Mouse (Mus musculus): ENCODE measurements around the gene Tspan9. TPM values are rescaled to one million over a fixed set of nuclear protein-coding genes. Genes with fewer than 3 reads are reported as not detected.

Tspan9 gene
- polyA plus RNA-seq, 1 experiment from 2014 or later = 19.6 TPM

- Histone ChIP-seq H3K9me3 (ENCODE audit: low read length) (no peaks in the 10 kb centered on the region), H3K4me1 (ENCODE audit: insufficient read depth) (no peaks in the 10 kb centered on the region), H3K27me3 (ENCODE audit: insufficient read depth, low read length) (no peaks in the 10 kb centered on the region), H3K4me2 (ENCODE audit: low read depth, low read length) (no peak overlapping the region), H3K9ac (replicated peaks) (no peak overlapping the region), H3K27ac (ENCODE audit: low read depth) (no peak overlapping the region), H3K4me3 (ENCODE audit: low read depth, low read length) (no peak overlapping the region), H3K36me3 (replicated peaks; ENCODE audit: insufficient read depth, low read length) (no peaks in the 10 kb centered on the region)
- DNase-seq (no peak), ATAC-seq (no peak)
- TF ChIP-seq EP300 (IDR thresholded peaks at IDR 0.05; ENCODE audit: low read depth) (no peak), CTCF (IDR thresholded peaks at IDR 0.05; ENCODE audit: low read depth) (no peak)
- 84% methylated on average over 5 of the region's 5 CpGs for WGBS (ENCODE audit: insufficient replicate concordance)
Observed at GRCm38 (mm10) chr6:127933841-127934240, 209.6 kb downstream of the Tspan9 start.

DNA sequence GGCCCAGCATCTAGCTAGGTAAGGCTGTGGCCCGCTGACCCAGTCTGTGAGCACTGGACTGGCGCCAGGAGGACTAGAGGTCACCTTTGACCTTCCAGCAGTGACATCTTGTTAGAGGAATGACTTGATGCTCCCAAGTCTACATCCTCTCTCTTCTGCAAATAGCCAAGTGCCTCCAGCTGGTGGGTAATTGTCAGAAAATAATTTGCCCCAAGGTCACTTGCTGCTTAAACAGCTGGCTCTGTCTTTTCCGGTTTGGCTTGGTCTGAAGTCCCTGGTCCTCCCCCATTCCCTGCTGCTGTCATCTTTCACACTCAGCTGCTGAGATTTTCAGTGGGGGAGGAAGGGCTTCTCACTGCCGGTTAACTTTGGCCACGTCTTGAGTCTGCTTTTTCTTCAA is 210.7 kb downstream of the Tspan9 start:
- no peak overlapping the region for H3K27ac ChIP-seq (ENCODE audit: low read depth)
- no peak overlapping the region for H3K4me2 ChIP-seq (ENCODE audit: low read depth, low read length)
- H3K4me1 ChIP-seq (ENCODE audit: insufficient read depth) = no peaks in the 10 kb centered on the region
- no peaks in the 10 kb centered on the region for H3K9me3 ChIP-seq (ENCODE audit: low read length)
- H3K9ac ChIP-seq (replicated peaks) = no peak overlapping the region
- TF ChIP-seq EP300 (IDR thresholded peaks at IDR 0.05; ENCODE audit: low read depth) (no peak), CTCF (IDR thresholded peaks at IDR 0.05; ENCODE audit: low read depth) (no peak)
- no peaks in the 10 kb centered on the region for H3K27me3 ChIP-seq (ENCODE audit: insufficient read depth, low read length)
- no peak overlapping the region for H3K4me3 ChIP-seq (ENCODE audit: low read depth, low read length)
- 52% methylated on average over 5 of the region's 5 CpGs for WGBS (ENCODE audit: insufficient replicate concordance)
- ATAC-seq (no peak), DNase-seq (no peak)
- no peaks in the 10 kb centered on the region for H3K36me3 ChIP-seq (replicated peaks; ENCODE audit: insufficient read depth, low read length)

DNA sequence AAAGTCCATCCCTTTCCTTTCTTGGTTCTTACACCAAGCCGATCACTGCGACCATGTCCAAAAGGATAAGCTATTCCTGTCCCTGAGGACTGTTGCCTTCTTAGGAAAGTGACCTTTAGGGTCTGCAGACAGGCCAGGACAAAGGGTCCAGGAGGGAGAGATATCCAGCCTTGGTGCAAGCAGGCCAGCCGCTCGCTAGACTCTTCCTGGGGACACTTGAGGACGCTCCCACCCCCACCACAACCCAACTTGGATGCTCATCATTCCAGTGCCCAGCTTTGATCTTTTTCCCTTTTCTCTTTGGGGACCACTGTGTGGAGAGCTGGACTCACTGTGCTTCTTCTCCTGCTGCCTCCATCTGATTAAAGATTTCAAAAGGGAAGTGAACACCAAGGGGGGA is 214.7 kb downstream of the Tspan9 start:
- Histone ChIP-seq H3K4me1 (ENCODE audit: insufficient read depth) (no peaks in the 10 kb centered on the region), H3K27ac (ENCODE audit: low read depth) (no peak overlapping the region), H3K4me3 (ENCODE audit: low read depth, low read length) (no peak overlapping the region), H3K36me3 (replicated peaks; ENCODE audit: insufficient read depth, low read length) (no peaks in the 10 kb centered on the region), H3K9ac (replicated peaks) (no peak overlapping the region), H3K27me3 (ENCODE audit: insufficient read depth, low read length) (no peaks in the 10 kb centered on the region), H3K9me3 (ENCODE audit: low read length) (no peaks in the 10 kb centered on the region), H3K4me2 (ENCODE audit: low read depth, low read length) (no peak overlapping the region)
- DNase-seq (no peak), ATAC-seq (no peak)
- 70% methylated on average over 5 of the region's 5 CpGs for WGBS (ENCODE audit: insufficient replicate concordance)
- TF ChIP-seq CTCF (IDR thresholded peaks at IDR 0.05; ENCODE audit: low read depth) = no peak
- no peak for TF ChIP-seq EP300 (IDR thresholded peaks at IDR 0.05; ENCODE audit: low read depth)

DNA sequence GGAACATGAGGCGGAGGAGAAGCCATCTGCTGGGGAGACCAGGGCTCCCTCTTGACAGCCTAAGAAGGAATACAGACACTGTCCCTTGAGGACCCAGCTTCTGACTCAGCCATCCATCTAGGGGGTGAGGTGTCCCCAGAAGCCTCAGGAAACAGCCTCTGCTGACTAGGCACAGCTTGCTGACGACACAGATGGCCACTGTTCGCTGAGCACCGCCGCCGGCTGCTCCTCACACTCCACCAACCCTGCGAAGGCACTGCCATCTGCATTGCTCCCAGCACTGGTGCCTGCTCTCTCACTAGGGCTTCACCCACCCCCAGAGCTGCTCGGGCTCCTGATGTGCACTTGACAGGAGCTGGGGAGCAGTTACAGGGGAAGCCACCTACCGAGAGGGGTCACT is 217.5 kb downstream of the Tspan9 start:
- no peaks in the 10 kb centered on the region for H3K36me3 ChIP-seq (replicated peaks; ENCODE audit: insufficient read depth, low read length)
- H3K4me1 ChIP-seq (ENCODE audit: insufficient read depth) = no peaks in the 10 kb centered on the region
- H3K27me3 ChIP-seq (ENCODE audit: insufficient read depth, low read length) = no peaks in the 10 kb centered on the region
- 64% methylated on average over 9 of the region's 9 CpGs for WGBS (ENCODE audit: insufficient replicate concordance)
- H3K9me3 ChIP-seq (ENCODE audit: low read length) = no peaks in the 10 kb centered on the region
- DNase-seq (no peak), ATAC-seq (no peak)
- no peak for TF ChIP-seq EP300 (IDR thresholded peaks at IDR 0.05; ENCODE audit: low read depth)
- no peak for TF ChIP-seq CTCF (IDR thresholded peaks at IDR 0.05; ENCODE audit: low read depth)
- H3K9ac ChIP-seq (replicated peaks) = no peak overlapping the region
- H3K27ac ChIP-seq (ENCODE audit: low read depth) = no peak overlapping the region
- no peak overlapping the region for H3K4me2 ChIP-seq (ENCODE audit: low read depth, low read length)
- H3K4me3 ChIP-seq (ENCODE audit: low read depth, low read length) = no peak overlapping the region

GRCm38 (mm10) chr6:127924750-127925149 is 218.6 kb downstream of the Tspan9 start:
- WGBS (ENCODE audit: insufficient replicate concordance) = 60% methylated on average over 6 of the region's 6 CpGs
- H3K27ac ChIP-seq (ENCODE audit: low read depth) = no peak overlapping the region
- no peak overlapping the region for H3K4me2 ChIP-seq (ENCODE audit: low read depth, low read length)
- no peak overlapping the region for H3K4me3 ChIP-seq (ENCODE audit: low read depth, low read length)
- no peak for TF ChIP-seq CTCF (IDR thresholded peaks at IDR 0.05; ENCODE audit: low read depth)
- no peak for TF ChIP-seq EP300 (IDR thresholded peaks at IDR 0.05; ENCODE audit: low read depth)
- H3K36me3 ChIP-seq (replicated peaks; ENCODE audit: insufficient read depth, low read length) = no peaks in the 10 kb centered on the region
- DNase-seq (no peak), ATAC-seq (no peak)
- H3K9ac ChIP-seq (replicated peaks) = no peak overlapping the region
- no peaks in the 10 kb centered on the region for H3K9me3 ChIP-seq (ENCODE audit: low read length)
- no peaks in the 10 kb centered on the region for H3K27me3 ChIP-seq (ENCODE audit: insufficient read depth, low read length)
- H3K4me1 ChIP-seq (ENCODE audit: insufficient read depth) = no peaks in the 10 kb centered on the region

DNA sequence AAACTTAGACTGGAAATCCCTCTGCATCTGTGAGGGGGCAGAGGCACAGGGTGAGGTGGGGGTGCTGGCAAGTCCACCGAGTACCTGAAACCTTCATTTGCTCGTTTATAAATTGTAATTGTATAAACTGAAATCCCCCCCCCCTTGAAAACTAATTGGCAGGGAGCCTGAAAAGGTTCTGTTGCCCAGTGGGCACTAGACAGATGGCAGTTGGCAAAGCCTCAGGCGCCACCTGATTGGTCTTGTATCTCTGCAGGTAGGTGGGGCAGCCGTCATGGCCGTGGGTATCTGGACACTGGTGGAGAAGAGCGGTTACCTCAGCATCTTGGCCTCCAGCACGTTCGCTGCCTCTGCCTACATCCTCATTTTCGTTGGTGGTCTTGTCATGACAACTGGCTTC is 220.1 kb downstream of the Tspan9 start:
- H3K9me3 ChIP-seq (ENCODE audit: low read length) = no peaks in the 10 kb centered on the region
- no peaks in the 10 kb centered on the region for H3K4me1 ChIP-seq (ENCODE audit: insufficient read depth)
- 65% methylated on average over 9 of the region's 9 CpGs for WGBS (ENCODE audit: insufficient replicate concordance)
- H3K4me3 ChIP-seq (ENCODE audit: low read depth, low read length) = no peak overlapping the region
- H3K4me2 ChIP-seq (ENCODE audit: low read depth, low read length) = no peak overlapping the region
- no peak for TF ChIP-seq CTCF (IDR thresholded peaks at IDR 0.05; ENCODE audit: low read depth)
- no peak for TF ChIP-seq EP300 (IDR thresholded peaks at IDR 0.05; ENCODE audit: low read depth)
- no peak overlapping the region for H3K9ac ChIP-seq (replicated peaks)
- no peaks in the 10 kb centered on the region for H3K27me3 ChIP-seq (ENCODE audit: insufficient read depth, low read length)
- H3K36me3 ChIP-seq (replicated peaks; ENCODE audit: insufficient read depth, low read length) = no peaks in the 10 kb centered on the region
- ATAC-seq (no peak), DNase-seq (no peak)
- H3K27ac ChIP-seq (ENCODE audit: low read depth) = no peak overlapping the region

GRCm38 (mm10) chr6:127921996-127922395 is 221.4 kb downstream of the Tspan9 start:
- Histone ChIP-seq H3K4me3 (ENCODE audit: low read depth, low read length) (no peak overlapping the region), H3K9me3 (ENCODE audit: low read length) (no peaks in the 10 kb centered on the region), H3K27me3 (ENCODE audit: insufficient read depth, low read length) (no peaks in the 10 kb centered on the region), H3K36me3 (replicated peaks; ENCODE audit: insufficient read depth, low read length) (no peaks in the 10 kb centered on the region), H3K9ac (replicated peaks) (no peak overlapping the region), H3K4me1 (ENCODE audit: insufficient read depth) (no peaks in the 10 kb centered on the region), H3K27ac (ENCODE audit: low read depth) (no peak overlapping the region), H3K4me2 (ENCODE audit: low read depth, low read length) (no peak overlapping the region)
- no peak for DNase-seq
- TF ChIP-seq EP300 (IDR thresholded peaks at IDR 0.05; ENCODE audit: low read depth) = no peak
- TF ChIP-seq CTCF (IDR thresholded peaks at IDR 0.05; ENCODE audit: low read depth) = no peak
- ATAC-seq = no peak
- WGBS (ENCODE audit: insufficient replicate concordance) = 60% methylated on average over 9 of the region's 9 CpGs

All from liver, postnatal 0 days (tissue).